Mouse (Mus musculus) erythroid progenitor cell, adult 5-6 weeks (primary cell): Measurements from ENCODE around the gene Fam193b. TPM values are rescaled to one million over a fixed set of nuclear protein-coding genes. Genes with fewer than 3 reads are reported as not detected.
A peak's percentile ranks its signal among the peaks of the same experiment; 100 is the strongest.
"Not testable (repeated sequence)": the region's sequence is repeated elsewhere in the genome, so short reads cannot be mapped to it uniquely, and the experiment has no call there.

Experiments used
- ATAC-seq: replicated peaks from 2 replicates; pipeline ENCODE4 v1.8.0; 2016; ENCODE audit warnings: moderate number of reproducible peaks, mild to moderate bottlenecking, moderate TSS enrichment, inconsistent platforms; ENCODE audit not compliant: poor library complexity, low FRiP score, severe bottlenecking
- total RNA-seq, 2 experiments: library from RNA; stranded (forward) in 1 of 2; stranded (reverse) in 1 of 2; fragments of 150-400 nt in 1 of 2; fragments of 186-747, 209-891 nt in 1 of 2; gene quantifications; 2 replicates each; pipeline versions ENCODE4 v1.2.3 to v1.2.4; 2015 to 2017; ENCODE audit warnings: low replicate concordance in 2 of 2

The Fam193b gene
- total RNA-seq, 2 experiments from 2014 or later, result 39.5 to 64.6 TPM

DNA sequence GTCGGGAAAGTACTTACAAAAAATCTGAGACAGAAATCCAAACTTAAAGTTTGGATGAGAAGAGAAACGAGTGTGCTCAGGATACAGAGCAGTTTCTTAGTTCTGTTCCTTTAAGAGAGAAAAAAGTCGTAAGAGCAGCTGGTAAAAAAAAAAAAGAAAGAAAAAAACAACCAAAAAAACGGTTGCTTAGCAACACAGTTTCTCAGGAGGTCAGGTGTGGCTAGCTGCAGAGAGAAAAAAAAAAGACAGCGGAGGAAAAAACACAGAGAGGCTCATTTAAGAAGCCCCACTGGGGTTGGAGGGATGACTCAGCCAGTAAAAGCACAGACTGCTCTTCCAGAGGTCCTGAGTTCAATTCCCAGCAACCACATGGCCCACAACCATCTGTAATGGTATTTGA lies 3.4 kb upstream of the Fam193b start:
- ATAC-seq, result no peak

DNA sequence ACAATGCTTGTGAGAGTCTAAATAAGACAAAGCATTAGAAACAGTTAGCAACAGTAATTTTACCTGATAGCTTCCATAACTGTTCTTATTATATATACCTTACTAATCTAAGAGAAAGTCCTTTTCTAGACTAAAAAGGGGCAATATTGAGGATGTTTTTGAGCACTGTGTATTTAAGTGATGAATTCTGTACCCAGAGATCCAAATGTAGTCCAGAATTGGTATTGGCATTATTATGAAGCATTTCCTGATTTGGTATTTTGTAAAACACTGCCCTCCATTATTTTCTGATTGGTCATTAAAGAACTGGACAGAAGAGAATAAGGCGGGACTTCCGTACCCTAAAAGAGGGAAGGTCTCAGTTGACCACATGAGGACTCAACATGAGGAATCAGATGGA lies 2.5 kb upstream of the Fam193b start, which contains the start of gene Tmed9:
Tmed9 (plus strand) TSS at position 301 of the 400 bp plus-strand sequence.
- no peak for ATAC-seq

DNA sequence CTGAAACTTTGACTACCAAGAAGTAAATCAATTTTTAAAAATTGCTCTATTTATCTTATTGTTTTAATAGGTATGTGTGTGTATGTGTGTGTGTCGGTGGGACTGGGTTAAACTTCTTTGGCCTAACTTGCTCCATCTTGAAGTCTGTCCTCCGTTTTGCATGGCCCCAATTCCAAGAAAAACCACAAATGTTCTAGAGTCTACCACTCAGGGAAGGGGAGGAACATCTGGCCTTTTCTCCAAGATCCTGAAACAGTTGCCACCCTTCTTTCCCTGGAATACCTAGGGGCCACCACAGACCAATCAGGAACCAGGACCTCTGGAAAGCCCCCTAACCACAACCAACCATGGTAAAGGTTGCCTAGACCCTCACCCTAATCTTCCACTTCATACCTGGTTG lies 1.1 kb upstream of the Fam193b start:
- no peak for ATAC-seq

DNA sequence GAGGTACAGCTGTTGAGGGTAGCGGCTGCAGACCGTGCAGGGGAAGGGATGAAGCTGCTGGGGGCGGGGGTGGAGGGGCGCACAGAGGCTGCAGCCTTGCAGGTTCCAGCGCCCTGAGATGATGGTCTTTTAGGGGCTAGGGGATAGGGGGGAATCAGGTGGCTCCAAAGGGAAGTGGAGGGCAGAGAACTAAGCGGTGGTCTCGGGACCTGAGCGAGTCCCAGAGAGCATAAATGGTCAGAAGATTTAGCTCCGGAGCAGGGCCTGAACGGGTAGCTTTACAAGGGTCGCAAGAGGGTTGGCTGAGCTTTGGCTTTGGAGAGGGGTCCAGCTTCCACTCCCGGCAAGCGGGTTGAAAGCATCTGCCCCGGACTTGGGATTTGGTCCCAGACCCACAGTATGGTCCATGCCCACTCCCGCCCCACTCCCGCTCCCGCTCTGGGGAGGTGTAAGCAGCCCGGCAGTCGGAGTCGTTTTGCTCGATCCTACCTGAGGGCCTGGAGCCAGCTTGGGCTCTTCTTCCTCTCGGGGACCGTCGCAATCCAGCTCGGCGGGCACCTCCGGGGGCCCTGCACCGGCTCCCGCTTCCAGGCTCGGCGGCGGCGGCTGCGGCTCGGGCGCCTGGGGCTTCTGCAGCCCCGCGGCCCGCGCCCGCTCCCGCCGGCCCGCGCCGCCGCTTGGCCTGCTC lies 490 bp downstream of the Fam193b start:
- peak; percentile 22 for ATAC-seq

GRCm38 (mm10) chr13:55569726-55570285 lies 1.1 kb downstream of the Fam193b start:
- 0 out of 2 replicates have a peak, but pooled peaks have one; percentile 1 for ATAC-seq

DNA sequence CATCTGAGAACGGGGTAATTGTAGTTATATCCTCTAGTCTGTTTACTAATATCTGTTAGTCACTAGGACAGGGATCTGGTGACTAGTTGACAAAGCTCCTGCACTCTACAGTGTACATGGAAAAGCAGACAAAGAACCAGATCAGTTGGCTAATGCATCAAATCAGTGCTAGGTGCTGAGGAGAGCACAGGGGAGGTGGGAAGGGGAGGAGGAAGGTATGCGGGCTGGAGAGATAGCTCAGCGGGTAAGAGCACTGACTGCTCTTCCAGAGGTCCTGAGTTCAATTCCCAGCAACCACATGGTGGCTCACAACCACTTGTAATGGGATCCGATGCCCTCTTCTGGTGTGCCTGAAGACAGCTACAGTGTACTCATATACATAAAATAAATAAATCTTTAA lies 2.4 kb downstream of the Fam193b start:
- not testable (repeated sequence) for ATAC-seq

- ATAC-seq, result no peak
Measured at GRCm38 (mm10) chr13:55567949-55568348, 3.0 kb downstream of the Fam193b start.

DNA sequence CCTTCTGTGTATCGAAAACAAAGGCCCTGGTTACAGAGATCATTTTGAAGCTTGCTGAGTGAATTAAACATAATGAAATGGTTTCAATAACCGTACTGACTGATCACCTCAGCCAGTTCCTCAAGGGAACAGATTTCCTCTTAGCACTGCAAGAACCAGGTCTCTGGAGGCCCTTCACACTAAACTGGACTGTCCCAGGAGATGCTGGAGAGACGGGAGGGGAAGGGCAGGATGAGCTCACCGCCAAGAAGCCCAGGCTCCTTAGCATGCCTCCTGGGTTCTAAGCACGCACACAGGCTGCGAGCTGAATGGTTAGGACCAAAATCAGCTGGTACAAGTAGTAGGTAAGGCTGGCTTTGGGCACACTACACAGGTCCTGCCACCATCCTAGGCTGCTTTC lies 3.9 kb downstream of the Fam193b start:
- no peak for ATAC-seq

GRCm38 (mm10) chr13:55563266-55563879 lies 7.5 kb downstream of the Fam193b start:
- no peak for ATAC-seq

DNA sequence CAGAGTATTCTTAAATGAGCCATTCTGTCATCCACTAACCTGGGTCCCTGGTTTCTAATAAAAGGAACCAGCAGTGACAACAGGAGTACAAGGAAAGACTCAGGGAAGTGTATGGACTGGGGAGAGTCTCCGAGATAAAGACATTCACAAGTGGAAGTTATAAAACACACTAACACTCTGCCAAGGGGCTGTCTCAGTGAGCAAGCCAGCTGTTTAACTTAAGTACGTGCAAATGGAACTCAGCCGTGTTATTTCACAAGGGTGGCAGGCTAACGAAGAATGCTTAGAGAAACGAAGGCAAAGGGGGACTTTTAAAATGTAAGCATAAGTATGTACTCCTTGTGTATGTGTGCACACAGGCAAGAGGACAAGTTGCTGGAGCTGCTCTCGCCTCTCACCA lies 13.4 kb downstream of the Fam193b start:
- ATAC-seq, result no peak

- ATAC-seq, result no peak
Measured at GRCm38 (mm10) chr13:55555921-55556320, 15.0 kb downstream of the Fam193b start.

DNA sequence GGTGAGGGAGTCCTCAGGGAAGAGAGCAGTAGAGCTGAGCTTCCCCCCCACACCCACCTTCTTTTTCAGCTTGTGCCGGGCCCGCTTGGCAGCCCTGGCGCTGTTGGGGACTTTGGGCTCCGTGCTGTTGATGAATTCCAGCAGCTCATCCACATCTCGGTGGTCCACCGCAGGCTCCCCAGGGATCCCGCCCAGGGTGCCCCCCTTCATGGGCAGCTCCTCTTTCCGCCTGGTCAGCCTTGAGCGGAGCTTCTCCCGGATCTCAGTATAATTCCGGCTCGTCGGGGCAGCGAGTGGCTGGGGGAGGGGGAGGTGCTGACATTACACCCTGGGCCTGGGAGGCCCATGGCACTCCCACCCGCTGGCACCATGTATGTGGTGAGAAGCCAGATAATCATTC lies 21.9 kb downstream of the Fam193b start:
- no peak for ATAC-seq

GRCm38 (mm10) chr13:55548426-55548825 lies 22.5 kb downstream of the Fam193b start:
- no peak for ATAC-seq

DNA sequence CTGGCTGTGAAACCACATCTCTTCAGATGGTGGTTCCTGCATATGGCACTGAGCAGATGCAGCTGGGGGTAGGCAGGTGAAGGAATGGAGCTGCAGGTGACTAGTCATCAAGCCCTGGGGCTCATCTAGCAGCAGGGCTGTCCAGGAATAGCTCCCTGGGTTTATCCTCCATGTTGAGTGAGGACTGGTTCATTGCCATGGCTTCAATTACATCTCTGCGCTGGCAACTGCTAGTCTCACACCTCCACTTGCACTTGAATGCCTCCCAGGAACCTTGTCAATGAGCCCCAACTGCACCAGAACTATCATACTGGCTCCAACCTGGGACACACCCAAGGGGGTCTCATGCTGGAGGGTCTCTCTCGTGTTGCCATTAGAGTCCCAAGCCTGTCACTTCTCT lies 23.0 kb downstream of the Fam193b start:
- ATAC-seq, result no peak

DNA sequence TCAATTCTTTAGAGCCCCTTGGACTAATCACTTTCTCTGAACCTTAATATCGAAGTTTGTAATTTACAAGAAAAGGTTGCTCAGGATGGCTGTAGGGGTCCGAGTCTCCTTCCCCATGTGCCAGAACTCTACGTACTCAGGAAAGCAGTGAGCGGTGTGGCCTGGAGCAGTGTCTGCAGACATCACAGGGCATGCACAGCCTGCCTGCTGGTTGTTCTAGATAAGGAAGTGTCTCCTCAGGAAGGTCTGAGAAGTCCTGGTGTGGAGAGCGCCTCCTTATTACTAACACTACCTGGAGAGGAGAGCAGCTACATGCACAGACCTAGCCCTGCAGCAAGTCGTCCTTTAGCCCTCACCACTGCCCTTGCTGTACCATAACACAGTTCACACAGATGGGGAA lies 26.1 kb downstream of the Fam193b start:
- ATAC-seq, result peak; percentile 69

DNA sequence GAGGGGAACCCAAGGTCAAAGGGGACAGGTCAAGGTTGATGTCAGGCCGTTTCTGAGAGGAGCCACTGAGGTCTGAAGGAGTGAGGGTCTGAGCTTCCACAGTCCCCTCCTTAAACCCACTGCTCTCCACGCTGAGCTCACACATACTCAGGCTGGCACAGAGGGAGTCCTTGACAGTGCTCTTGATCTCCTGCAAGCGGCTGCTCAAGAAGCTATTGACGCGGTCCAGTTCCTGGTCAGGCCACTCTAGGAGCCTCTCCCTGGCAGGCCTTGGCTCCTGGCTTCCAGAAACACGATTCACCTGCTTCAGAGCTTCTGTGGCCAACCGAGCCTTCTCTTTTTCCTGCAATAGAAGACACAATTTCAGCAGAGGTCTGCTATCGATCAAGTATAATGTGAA lies 27.5 kb downstream of the Fam193b start:
- ATAC-seq, result no peak

DNA sequence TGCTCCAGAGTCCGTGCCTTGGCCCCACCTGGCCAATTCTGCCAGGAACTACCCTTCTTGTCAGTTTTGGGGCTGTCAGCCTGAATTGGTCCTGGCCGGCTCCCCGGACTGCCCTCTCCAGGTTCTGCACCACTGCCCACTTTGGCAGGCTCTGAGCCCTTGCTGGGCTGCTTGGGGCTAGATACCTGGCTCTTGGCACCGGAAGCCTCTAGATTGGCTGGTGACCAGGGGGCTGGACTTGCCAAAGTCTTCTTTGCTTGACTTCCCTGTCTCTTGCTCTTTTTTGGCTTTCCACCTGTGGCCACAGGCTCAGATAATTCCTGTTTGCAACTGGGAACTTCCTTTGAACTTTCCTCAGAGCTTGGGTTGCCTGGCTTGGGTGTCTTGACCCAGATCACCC lies 28.0 kb downstream of the Fam193b start:
- no peak for ATAC-seq

DNA sequence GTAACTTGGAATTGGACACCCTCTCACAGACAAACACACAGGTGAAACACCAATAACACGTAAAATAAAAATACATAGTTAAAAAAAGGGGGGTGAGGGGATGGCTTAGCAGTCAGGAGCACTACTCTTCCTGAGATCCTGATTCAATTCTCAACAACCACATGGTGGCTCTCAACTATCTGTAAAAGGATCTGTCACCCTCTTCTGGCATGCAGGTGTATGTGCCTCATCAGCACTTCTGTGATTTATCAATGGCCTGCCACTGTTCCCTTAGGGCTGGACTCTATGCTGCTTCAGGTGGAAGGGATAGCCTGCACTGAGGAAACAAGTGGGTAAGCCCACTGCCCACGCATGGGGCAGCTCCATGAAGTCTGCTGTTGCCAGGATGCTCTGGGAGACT lies 30.0 kb downstream of the Fam193b start:
- no peak for ATAC-seq

- peak; percentile 92 for ATAC-seq
Measured at GRCm38 (mm10) chr13:55536194-55537175, 34.4 kb downstream of the Fam193b start, which contains the start of gene Ddx41. Gene Ddx41, minus strand, starts transcription at chr13:55536658.

DNA sequence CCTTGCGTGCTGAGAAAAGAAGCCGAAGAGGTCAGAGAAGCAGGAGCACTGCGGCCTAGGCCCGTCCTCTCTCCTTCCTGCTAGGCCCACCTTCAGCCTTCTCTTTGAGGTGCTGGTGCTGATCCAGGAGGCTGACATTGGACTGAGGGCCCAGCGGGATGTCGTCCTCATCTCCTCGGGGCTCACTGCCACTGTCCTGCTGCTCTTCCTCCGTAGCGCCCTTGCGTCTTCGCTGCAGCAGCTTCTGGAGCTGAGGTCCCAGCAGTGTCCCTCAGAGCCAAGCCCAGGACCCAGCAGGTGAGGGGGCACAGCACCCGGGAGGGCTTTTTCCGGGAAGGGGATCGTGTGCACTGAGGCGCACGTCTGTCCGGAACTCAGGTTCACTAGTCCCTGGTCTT lies 35.1 kb downstream of the Fam193b start:
- no peak for ATAC-seq
